Mouse (Mus musculus) CH12.LX (cell line): Measurements from ENCODE around the gene Chac1. TPM values are rescaled to one million over a fixed set of nuclear protein-coding genes. Genes with fewer than 3 reads are reported as not detected.
A peak's percentile ranks its signal among the peaks of the same experiment; 100 is the strongest.

Experiments used
- DNase-seq: peaks from one replicate; pipeline ENCODE4 v3.0.0-alpha.2; 2013; ENCODE audit errors: extremely low read depth
- H3K27ac ChIP-seq: 2 replicates; pipeline ENCODE4 v1.5.1; 2012; ENCODE audit warnings: low read depth, mild to moderate bottlenecking, control low read depth, moderate library complexity; ENCODE audit not compliant: insufficient read depth
- H3K27me3 ChIP-seq: replicated peaks from 2 replicates; pipeline ENCODE3; 2012; ENCODE audit warnings: inconsistent platforms
- H3K36me3 ChIP-seq, 2 experiments: replicated peaks in 1 of 2; 2 replicates each; pipeline versions ENCODE3 to v1.6.1; 2012; ENCODE audit warnings: inconsistent platforms in 1 of 2, low read length in 1 of 2, mild to moderate bottlenecking in 1 of 2, mixed read lengths in 1 of 2, moderate library complexity in 1 of 2; ENCODE audit not compliant: control insufficient read depth in 1 of 2, insufficient read depth in 1 of 2
- H3K4me1 ChIP-seq, 2 experiments: 2 replicates each; pipeline ENCODE4 v1.6.1; 2012; ENCODE audit warnings: inconsistent platforms in 1 of 2, moderate library complexity in 1 of 2; ENCODE audit not compliant: insufficient read depth in 2 of 2, control insufficient read depth in 1 of 2
- H3K4me2 ChIP-seq: 2 replicates; pipeline ENCODE4 v1.6.1; 2012; ENCODE audit warnings: low read depth, mild to moderate bottlenecking, control low read depth; ENCODE audit not compliant: poor library complexity, insufficient read depth, severe bottlenecking
- H3K4me3 ChIP-seq, 3 experiments: fragments of 150-350 bp in 1 of 3; sonication (generic) in 1 of 3; replicated peaks in 1 of 3; 2 replicates each; pipeline versions ENCODE3 to v1.5.1; 2011 to 2012; ENCODE audit warnings: low read depth in 2 of 3, low read length in 2 of 3, mild to moderate bottlenecking in 2 of 3, moderate library complexity in 2 of 3, control low read depth in 1 of 3, improper control_type of control experiment in 1 of 3, inconsistent platforms in 1 of 3, mixed read lengths in 1 of 3; ENCODE audit not compliant: poor library complexity in 1 of 3
- H3K79me2 ChIP-seq: replicated peaks from 2 replicates; pipeline ENCODE4 v1.6.1; 2012; ENCODE audit warnings: mild to moderate bottlenecking, moderate library complexity; ENCODE audit not compliant: control insufficient read depth, poor library complexity, insufficient read depth, severe bottlenecking; ENCODE audit errors: extremely low read depth
- H3K9ac ChIP-seq: 2 replicates; pipeline ENCODE4 v1.6.1; 2012; ENCODE audit warnings: low read depth, mild to moderate bottlenecking, control low read depth, moderate library complexity; ENCODE audit not compliant: insufficient read depth
- H3K9me3 ChIP-seq: replicated peaks from 2 replicates; pipeline ENCODE3; 2012; ENCODE audit warnings: low read length, inconsistent platforms, mixed read lengths
- BHLHE40 ChIP-seq: IDR thresholded peaks from 2 replicates; pipeline ENCODE4 v1.6.1; 2011; ENCODE audit warnings: mild to moderate bottlenecking, low read depth, low read length, improper control_type of control experiment
- CHD1 ChIP-seq: IDR thresholded peaks from 2 replicates; pipeline ENCODE4 v1.6.1; 2012; ENCODE audit warnings: low read depth, low read length, improper control_type of control experiment, inconsistent platforms
- CHD2 ChIP-seq: IDR thresholded peaks from 2 replicates; pipeline ENCODE4 v1.6.1; 2011; ENCODE audit warnings: low read length, improper control_type of control experiment
- CTCF ChIP-seq, 2 experiments: IDR thresholded peaks in 1 of 2; conservative IDR thresholded peaks in 1 of 2; 2 replicates each; pipeline ENCODE4 v1.5.1; 2011 to 2012; ENCODE audit warnings: low read depth in 2 of 2, low read length in 2 of 2, improper control_type of control experiment in 1 of 2, inconsistent platforms in 1 of 2, mild to moderate bottlenecking in 1 of 2, moderate library complexity in 1 of 2
- E2F4 ChIP-seq: IDR thresholded peaks from 2 replicates; pipeline ENCODE4 v1.6.1; 2011; ENCODE audit warnings: low read depth, low read length, improper control_type of control experiment; ENCODE audit not compliant: insufficient replicate concordance
- ELF1 ChIP-seq: IDR thresholded peaks from 2 replicates; pipeline ENCODE4 v1.6.1; 2014; ENCODE audit warnings: low read depth, mild to moderate bottlenecking, inconsistent platforms, low read length, improper control_type of control experiment
- EP300 ChIP-seq: IDR thresholded peaks from 2 replicates; pipeline ENCODE4 v1.6.1; 2011; ENCODE audit warnings: low read length, improper control_type of control experiment
- ETS1 ChIP-seq: conservative IDR thresholded peaks from 2 replicates; pipeline ENCODE4 v1.6.1; 2012; ENCODE audit warnings: low read depth, mild to moderate bottlenecking, inconsistent platforms, low read length, improper control_type of control experiment, moderate library complexity
- GABPA ChIP-seq: IDR thresholded peaks from 2 replicates; pipeline ENCODE4 v1.6.1; 2012; ENCODE audit warnings: low read depth, low read length, improper control_type of control experiment, inconsistent platforms; ENCODE audit not compliant: insufficient replicate concordance
- HCFC1 ChIP-seq: IDR thresholded peaks from 2 replicates; pipeline ENCODE4 v1.6.1; 2012; ENCODE audit warnings: low read depth, mild to moderate bottlenecking, inconsistent platforms, low read length, improper control_type of control experiment
- IRF4 ChIP-seq: IDR thresholded peaks from 2 replicates; pipeline ENCODE4 v1.6.1; 2014; ENCODE audit warnings: low read depth, mild to moderate bottlenecking, inconsistent platforms, low read length, improper control_type of control experiment
- JUN ChIP-seq: IDR thresholded peaks from 2 replicates; pipeline ENCODE4 v1.6.1; 2011; ENCODE audit warnings: low read depth, mild to moderate bottlenecking, low read length, improper control_type of control experiment, moderate library complexity; ENCODE audit not compliant: insufficient read depth
- JUND ChIP-seq: conservative IDR thresholded peaks from 2 replicates; pipeline ENCODE4 v1.6.1; 2011; ENCODE audit warnings: low read depth, low read length, improper control_type of control experiment
- KAT2A ChIP-seq: IDR thresholded peaks from 2 replicates; pipeline ENCODE4 v1.6.1; 2012; ENCODE audit warnings: low read length, improper control_type of control experiment, inconsistent platforms; ENCODE audit not compliant: insufficient replicate concordance
- MAFK ChIP-seq: IDR thresholded peaks from 2 replicates; pipeline ENCODE4 v1.6.1; 2011; ENCODE audit warnings: low read length, improper control_type of control experiment; ENCODE audit not compliant: insufficient replicate concordance
- MAX ChIP-seq: IDR thresholded peaks from 2 replicates; pipeline ENCODE4 v1.6.1; 2011; ENCODE audit warnings: low read length, improper control_type of control experiment
- MAZ ChIP-seq: IDR thresholded peaks from 2 replicates; pipeline ENCODE4 v1.6.1; 2012; ENCODE audit warnings: low read depth, mild to moderate bottlenecking, inconsistent platforms, low read length, improper control_type of control experiment, moderate library complexity
- MEF2A ChIP-seq: IDR thresholded peaks from 2 replicates; pipeline ENCODE4 v1.6.1; 2014; ENCODE audit warnings: low read depth, mild to moderate bottlenecking, inconsistent platforms, low read length, improper control_type of control experiment, borderline replicate concordance
- MXI1 ChIP-seq: IDR thresholded peaks from 2 replicates; pipeline ENCODE4 v1.6.1; 2011; ENCODE audit warnings: mild to moderate bottlenecking, low read depth, low read length, improper control_type of control experiment
- MYC ChIP-seq: IDR thresholded peaks from 2 replicates; pipeline ENCODE4 v1.6.1; 2011; ENCODE audit warnings: low read depth, mild to moderate bottlenecking, improper control_type of control experiment, low read length
- NELFE ChIP-seq: IDR thresholded peaks from 2 replicates; pipeline ENCODE4 v1.6.1; 2011; ENCODE audit warnings: low read depth, low read length, improper control_type of control experiment
- NRF1 ChIP-seq: IDR thresholded peaks from 2 replicates; pipeline ENCODE4 v1.6.1; 2014; ENCODE audit warnings: low read depth, mild to moderate bottlenecking, inconsistent platforms, low read length, improper control_type of control experiment, moderate library complexity
- PAX5 ChIP-seq: IDR thresholded peaks from 2 replicates; pipeline ENCODE4 v1.6.1; 2012; ENCODE audit warnings: low read length, inconsistent platforms, mixed read lengths
- POLR2A ChIP-seq: IDR thresholded peaks from 2 replicates; pipeline ENCODE4 v1.6.1; 2011; ENCODE audit warnings: low read depth, mild to moderate bottlenecking, improper control_type of control experiment, low read length
- RAD21 ChIP-seq: IDR thresholded peaks from 2 replicates; pipeline ENCODE4 v1.6.1; 2011; ENCODE audit warnings: low read depth, mild to moderate bottlenecking, low read length, improper control_type of control experiment, moderate library complexity
- RCOR1 ChIP-seq: conservative IDR thresholded peaks from 2 replicates; pipeline ENCODE4 v1.6.1; 2012; ENCODE audit warnings: low read depth, mild to moderate bottlenecking, inconsistent platforms, low read length, improper control_type of control experiment
- SIN3A ChIP-seq: IDR thresholded peaks from 2 replicates; pipeline ENCODE4 v1.6.1; 2012; ENCODE audit warnings: low read length, improper control_type of control experiment, inconsistent platforms
- TBP ChIP-seq: conservative IDR thresholded peaks from 2 replicates; pipeline ENCODE4 v1.6.1; 2011; ENCODE audit warnings: low read depth, low read length, improper control_type of control experiment
- TCF12 ChIP-seq: IDR thresholded peaks from 2 replicates; pipeline ENCODE4 v1.6.1; 2014; ENCODE audit warnings: low read depth, mild to moderate bottlenecking, inconsistent platforms, low read length, improper control_type of control experiment
- UBTF ChIP-seq: IDR thresholded peaks from 2 replicates; pipeline ENCODE4 v1.6.1; 2012; ENCODE audit warnings: low read depth, mild to moderate bottlenecking, inconsistent platforms, low read length, improper control_type of control experiment, moderate library complexity
- USF1 ChIP-seq: IDR thresholded peaks from 2 replicates; pipeline ENCODE4 v1.6.1; 2014; ENCODE audit warnings: low read depth, mild to moderate bottlenecking, inconsistent platforms, low read length, improper control_type of control experiment
- USF2 ChIP-seq: conservative IDR thresholded peaks from 2 replicates; pipeline ENCODE4 v1.6.1; 2011; ENCODE audit warnings: low read depth, low read length, improper control_type of control experiment
- ZC3H11A ChIP-seq: IDR thresholded peaks from 2 replicates; pipeline ENCODE4 v1.6.1; 2012; ENCODE audit warnings: low read depth, mild to moderate bottlenecking, inconsistent platforms, low read length, improper control_type of control experiment
- ZKSCAN1 ChIP-seq: IDR thresholded peaks from 2 replicates; pipeline ENCODE4 v1.6.1; 2012; ENCODE audit warnings: low read depth, inconsistent platforms, low read length, improper control_type of control experiment, borderline replicate concordance
- ZMIZ1 ChIP-seq: IDR thresholded peaks from 2 replicates; pipeline ENCODE4 v1.6.1; 2012; ENCODE audit warnings: low read depth, mild to moderate bottlenecking, inconsistent platforms, low read length, improper control_type of control experiment
- ZNF384 ChIP-seq: IDR thresholded peaks from 2 replicates; pipeline ENCODE4 v1.6.1; 2012; ENCODE audit warnings: low read depth, low read length, improper control_type of control experiment, inconsistent platforms
- dilution Hi-C: fragments of 300-500 bp; cut with MboI; formaldehyde crosslinking; loops from 2 replicates; pipeline ENCODE4 v1.14.3; 2020; ENCODE audit warnings: low sequenced_read_pairs; ENCODE audit not compliant: extremely low pct_unique_long_range_greater_than_20kb, extremely low pct_ligation_motif_present
- in situ Hi-C: fragments of 300-500 bp; cut with MboI; formaldehyde crosslinking; loops from 3 replicates; pipeline ENCODE4 v1.14.3; 2019; ENCODE audit warnings: low sequenced_read_pairs, low pct_ligation_motif_present, low pct_unique_long_range_greater_than_20kb, mixed read lengths
- polyA plus RNA-seq: library from polyadenylated mRNA; unstranded; fragments of >175 nt; gene quantifications from 2 replicates; pipeline ENCODE4 v1.2.1, GENCODE M21; 2012; ENCODE audit warnings: low read depth; ENCODE audit not compliant: insufficient read length
- total RNA-seq, 2 experiments: library from RNA; depleted of rRNA; stranded (reverse); fragments of 300-350 nt in 1 of 2; fragments of >200 nt in 1 of 2; gene quantifications; 2 replicates each; pipeline ENCODE4 v1.2.3; 2012 to 2014

The Chac1 gene
- total RNA-seq (2012; rRNA removed) (47.5 and 95.6 TPM in 2 replicates), total RNA-seq (2014; rRNA removed) (47.2 and 49.2 TPM in 2 replicates), polyA plus RNA-seq (33.3 and 33.4 TPM in 2 replicates)

GRCm38 (mm10) chr2:119350555-119351486 lies at the start of gene Chac1:
Chac1 (plus strand) TSS chr2:119351229.
- in situ Hi-C loops (loop anchor here (5.0 kb wide), 1 partner anchor 36 kb away; no protein-coding TSS in a partner anchor), dilution Hi-C loops (no loop called here)
- TF ChIP-seq JUND (no peak), PAX5 (no peak), MAX (0 out of 2 replicates have a peak, but pooled peaks have one; percentile 8), HCFC1 (peak; percentile 77), CHD2 (peak; percentile 61; the same call in 1 of the 2 replicates), ELF1 (peak; percentile 69), RCOR1 (0 out of 2 replicates have a peak, but pooled peaks have one; percentile 21), MAFK (no peak), TCF12 (peak; percentile 43; the same call in 1 of the 2 replicates), ZC3H11A (no peak), ZMIZ1 (peak; percentile 99), ZKSCAN1 (no peak), NELFE (peak; percentile 99), GABPA (no peak), UBTF (peak; percentile 82), CTCF (conservative IDR thresholded peaks at IDR 0.05 in 1 of 2, IDR thresholded peaks at IDR 0.05 in 1 of 2; ENCODE audit: low read depth in 2 of 2, low read length in 2 of 2) (no peak), KAT2A (0 out of 2 replicates have a peak, but pooled peaks have one; percentile 57), RAD21 (no peak), JUN (no peak), ZNF384 (no peak), E2F4 (no peak), USF2 (no peak), NRF1 (0 out of 2 replicates have a peak, but pooled peaks have one; percentile 16), SIN3A (peak; percentile 70; the same call in 1 of the 2 replicates), POLR2A (peak; percentile 94), TBP (peak; percentile 97), MXI1 (peak; percentile 41; the same call in 1 of the 2 replicates), USF1 (peak; percentile 64), MYC (peak; percentile 67; the same call in 1 of the 2 replicates), IRF4 (no peak; the same call in 1 of the 2 replicates), EP300 (no peak), MEF2A (no peak), BHLHE40 (peak; percentile 96), MAZ (no peak), ETS1 (peak; percentile 53; the same call in 1 of the 2 replicates), CHD1 (no peak)

More at GRCm38 (mm10) chr2:119350555-119351486, at the start of gene Chac1:
- Histone ChIP-seq H3K9me3 (no peaks in the 10 kb centered on the region), H3K27ac (peak within 1 kb of the TSS; percentile 88), H3K79me2 (peaks cover 29% of the 10 kb centered on the region), H3K4me1 (peaks cover 29 to 48% of the 10 kb centered on the region in 2 experiments), H3K9ac (peak within 1 kb of the TSS; percentile 98), H3K27me3 (no peaks in the 10 kb centered on the region), H3K4me2 (peak within 1 kb of the TSS; percentile 80), H3K36me3 (peaks cover 33 to 37% of the 10 kb centered on the region in 2 experiments), H3K4me3 (peak within 1 kb of the TSS; percentile 79 to 98 (median 97))
- DNase-seq, result peak; percentile 98
